Mouse (Mus musculus) 3T3-L1 (cell line): ENCODE results near the gene Tshz3.

Experiments used
- DNase-seq: peaks from one replicate; pipeline ENCODE4 v3.0.0-alpha.2; 2015; ENCODE audit warnings: low read depth, low spot score

The Tshz3 gene

DNA sequence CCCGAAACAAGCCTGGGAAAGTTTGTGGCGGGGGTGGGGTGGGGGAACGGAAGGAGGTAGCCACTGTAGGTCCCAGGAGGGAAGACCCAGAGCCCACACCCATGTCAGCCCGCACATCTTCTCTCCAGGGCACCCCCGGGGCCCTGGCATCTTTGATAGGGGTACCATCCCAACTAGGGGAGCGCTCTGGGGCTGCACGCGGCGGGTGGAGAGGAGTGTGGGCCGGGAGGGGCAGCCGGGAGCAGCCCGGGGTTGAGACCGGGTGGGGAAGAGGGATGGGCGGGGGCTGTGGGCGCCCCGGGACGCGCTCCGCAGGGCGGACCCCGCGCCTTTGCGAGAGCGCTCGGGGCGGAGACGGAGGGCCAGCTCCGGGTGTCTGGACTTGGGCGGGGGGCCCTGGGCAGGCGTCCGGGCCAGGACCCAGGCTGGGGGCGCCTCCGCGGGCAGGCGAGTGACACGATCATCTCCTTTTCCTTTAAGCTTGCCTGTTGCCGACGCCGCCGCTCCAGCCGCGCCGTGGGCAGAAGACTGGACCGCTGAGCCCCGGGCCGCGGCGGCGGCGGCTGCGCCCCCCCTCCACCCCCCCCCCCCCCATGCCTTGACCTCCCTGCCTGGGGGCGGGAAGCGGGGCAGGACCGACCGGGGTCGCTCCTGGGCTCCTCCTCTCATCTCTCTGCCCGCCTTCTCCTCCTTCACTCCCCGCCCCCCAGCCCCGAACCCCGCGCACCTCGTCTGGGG, 631 bp upstream of the Tshz3 start:
- peak; percentile 30 for DNase-seq

DNA sequence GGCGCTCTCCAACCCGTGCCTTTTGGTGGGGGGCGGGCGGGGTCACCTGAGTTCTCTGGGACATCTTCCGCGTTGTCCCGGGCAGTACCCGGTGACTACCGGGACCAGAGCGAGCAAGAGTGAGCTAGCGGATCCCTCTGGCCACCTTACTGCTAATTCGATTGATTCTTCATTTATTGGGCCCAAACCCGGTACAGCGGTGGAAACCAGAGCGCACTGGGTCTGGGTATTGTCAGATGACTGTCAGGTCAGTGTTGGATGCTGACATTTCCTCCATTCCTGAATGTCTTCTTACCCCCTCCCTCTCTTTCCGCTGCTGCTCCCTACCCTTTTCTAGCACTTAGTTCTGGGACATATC, 650 bp downstream of the Tshz3 start:
- DNase-seq = peak; percentile 14

GRCm38 (mm10) chr7:36699001-36699987, 1.4 kb downstream of the Tshz3 start:
- DNase-seq = no peak

GRCm38 (mm10) chr7:36706636-36707035, 8.7 kb downstream of the Tshz3 start:
- no peak for DNase-seq

DNA sequence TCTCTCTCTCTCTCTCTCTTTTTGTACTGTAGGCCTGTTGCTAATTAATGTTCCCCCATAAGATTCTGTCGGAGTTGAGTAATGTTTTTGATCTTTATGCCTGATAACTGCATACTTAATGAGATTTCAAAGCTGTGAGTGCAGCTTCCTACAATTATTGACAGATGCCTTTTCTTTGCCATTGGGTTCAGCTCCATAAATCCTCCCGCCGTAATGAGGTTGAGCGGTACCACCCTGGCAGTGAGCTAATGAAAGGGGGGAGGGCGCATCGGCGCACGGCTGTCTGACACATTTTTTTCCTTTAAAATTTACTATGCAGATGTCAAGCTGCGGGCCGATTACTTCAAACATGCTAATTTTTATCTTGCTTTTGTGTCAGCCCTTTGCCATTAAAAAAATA, 9.3 kb downstream of the Tshz3 start:
- no peak for DNase-seq

DNA sequence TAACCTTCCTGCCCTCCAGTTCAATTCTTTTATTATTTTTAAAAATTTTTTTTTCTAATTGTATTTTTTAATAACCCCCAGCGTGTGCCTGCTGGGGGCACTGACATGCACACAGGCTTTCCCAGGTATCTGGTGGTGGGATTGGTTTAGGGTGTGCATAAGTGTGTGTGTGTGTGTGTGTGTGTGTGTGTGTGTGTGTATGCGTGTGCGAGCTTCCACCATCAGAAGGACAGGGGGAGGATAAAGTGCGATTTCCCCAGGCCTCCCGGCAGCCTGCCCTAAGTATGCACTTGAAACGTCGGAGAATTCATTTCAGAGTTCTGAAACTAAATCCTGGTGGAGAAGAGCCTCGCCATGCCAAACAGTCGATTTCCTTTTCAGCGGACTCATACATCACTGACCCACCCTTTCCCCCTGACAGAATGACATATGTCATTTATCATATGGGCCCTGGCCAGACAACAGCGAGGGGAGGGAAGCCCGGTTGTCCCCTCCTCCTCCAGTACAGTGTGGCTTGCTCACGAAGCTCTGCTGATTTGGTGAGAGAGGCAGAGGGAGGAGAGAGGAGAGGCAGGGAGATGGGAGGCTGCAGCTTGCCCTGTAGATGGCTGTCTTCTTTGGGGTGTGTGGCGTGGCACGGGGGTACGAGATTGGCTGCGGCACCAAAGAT, 9.9 kb downstream of the Tshz3 start:
- DNase-seq = no peak

DNA sequence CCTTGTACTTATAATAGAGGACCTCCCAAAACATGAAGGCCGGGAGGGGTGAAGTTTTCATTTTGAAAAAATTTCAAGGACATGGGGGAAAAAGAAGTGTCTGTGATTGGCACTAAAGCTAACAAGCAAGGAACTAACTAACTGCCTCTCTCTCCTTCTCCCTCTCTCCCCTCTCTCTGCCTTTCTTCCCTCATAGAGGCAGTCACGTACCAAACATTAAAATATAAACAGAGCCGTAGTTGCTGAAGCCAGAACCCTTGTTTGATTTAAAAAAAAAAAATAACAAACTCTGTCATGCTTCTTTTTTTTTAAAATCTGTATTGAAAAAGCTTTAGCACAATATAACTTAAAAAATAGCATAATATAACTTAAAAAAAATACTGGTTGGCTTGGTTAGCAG, 10.9 kb downstream of the Tshz3 start:
- DNase-seq = no peak

GRCm38 (mm10) chr7:36709239-36709638, 11.3 kb downstream of the Tshz3 start:
- DNase-seq = peak; percentile 4

- DNase-seq = no peak
These were observed 12.1 kb downstream of the Tshz3 start for GRCm38 (mm10) chr7:36709974-36710373.

DNA sequence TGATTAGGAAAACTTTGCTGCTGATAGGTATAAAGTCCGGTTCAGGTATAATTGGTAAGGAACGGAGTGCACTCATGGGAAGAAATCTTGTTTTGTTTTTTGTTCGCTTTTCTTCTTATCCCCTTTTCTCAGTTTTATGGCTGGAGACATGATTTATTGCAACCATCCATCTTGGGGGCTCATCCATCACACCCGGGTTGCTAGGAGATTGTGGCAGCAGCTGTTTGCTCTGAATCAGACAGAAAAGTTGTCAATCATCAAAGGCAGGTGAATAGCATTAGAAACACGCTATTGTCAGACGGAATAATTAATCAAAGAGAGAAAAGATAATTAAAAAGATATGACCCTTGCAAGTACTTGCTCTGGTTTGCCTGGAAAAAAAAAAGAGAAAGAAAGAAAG, 12.5 kb downstream of the Tshz3 start:
- DNase-seq = no peak

GRCm38 (mm10) chr7:36711766-36712165, 13.8 kb downstream of the Tshz3 start:
- no peak for DNase-seq

DNA sequence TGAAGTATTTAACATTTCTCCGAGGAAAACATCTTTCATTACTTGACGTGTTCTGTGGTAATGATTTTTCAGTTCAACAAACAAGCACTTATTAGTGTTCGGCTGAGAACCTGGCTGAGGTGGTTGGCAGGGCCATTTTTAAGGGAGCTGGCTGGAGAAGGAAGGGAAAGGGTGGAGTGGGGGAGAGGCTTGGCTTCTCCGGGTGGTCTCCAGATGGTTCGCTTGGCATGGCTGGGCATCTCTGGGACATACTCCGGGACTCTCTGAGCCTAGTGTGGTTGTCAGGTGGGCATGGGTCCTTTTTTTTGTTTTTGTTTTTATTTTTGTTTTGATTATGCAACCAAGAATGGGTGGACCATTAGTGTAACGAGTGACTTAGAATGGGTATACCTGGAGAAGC, 16.4 kb downstream of the Tshz3 start:
- DNase-seq = no peak

DNA sequence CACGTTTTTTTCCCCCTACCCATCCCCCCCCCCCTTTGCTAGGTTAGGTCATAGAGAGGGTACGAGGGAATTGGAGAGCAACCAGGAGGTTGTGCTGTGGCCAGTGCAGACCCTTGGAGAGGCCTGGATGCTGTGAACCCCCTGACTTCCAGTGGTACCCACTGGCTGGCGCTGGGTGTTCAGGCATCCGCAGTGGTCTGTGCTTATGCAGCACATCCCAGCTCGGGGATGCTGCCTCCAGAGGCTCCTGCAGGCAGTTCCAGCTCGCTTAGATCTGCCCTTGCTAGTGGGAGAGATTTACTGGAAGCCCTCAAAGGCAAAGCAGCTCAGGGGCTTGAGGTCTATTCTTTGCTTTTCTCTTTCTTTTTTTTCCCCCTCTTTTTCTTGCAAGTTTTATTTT, 19.3 kb downstream of the Tshz3 start:
- DNase-seq = peak; percentile 1

- no peak for DNase-seq
These were observed 22.9 kb downstream of the Tshz3 start for GRCm38 (mm10) chr7:36720830-36721229.

GRCm38 (mm10) chr7:36736303-36737050, 38.6 kb downstream of the Tshz3 start:
- DNase-seq = no peak

- no peak for DNase-seq
These were observed 53.6 kb downstream of the Tshz3 start for GRCm38 (mm10) chr7:36751480-36751879.

- DNase-seq = no peak
These were observed 69.7 kb downstream of the Tshz3 start for GRCm38 (mm10) chr7:36767501-36768092.

DNA sequence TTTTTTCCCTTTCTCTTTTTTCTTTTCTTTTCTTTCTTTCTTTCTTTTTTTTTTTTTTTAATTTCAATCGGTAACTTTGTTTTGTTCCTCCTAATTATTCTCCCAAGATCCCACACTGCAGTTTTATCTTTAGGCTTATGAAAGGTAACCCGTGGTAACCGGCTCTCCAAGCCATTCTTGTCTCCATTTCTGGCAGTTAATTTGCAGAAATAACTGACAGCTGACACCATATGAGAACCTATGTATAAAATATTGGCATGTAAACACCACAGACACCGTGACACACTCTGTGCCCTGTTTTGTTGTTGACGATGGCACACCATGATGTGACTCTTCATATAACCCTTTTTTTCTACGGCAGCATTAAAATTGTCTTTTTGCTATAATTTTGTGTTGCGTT, 75.2 kb downstream of the Tshz3 start:
- DNase-seq = no peak

DNA sequence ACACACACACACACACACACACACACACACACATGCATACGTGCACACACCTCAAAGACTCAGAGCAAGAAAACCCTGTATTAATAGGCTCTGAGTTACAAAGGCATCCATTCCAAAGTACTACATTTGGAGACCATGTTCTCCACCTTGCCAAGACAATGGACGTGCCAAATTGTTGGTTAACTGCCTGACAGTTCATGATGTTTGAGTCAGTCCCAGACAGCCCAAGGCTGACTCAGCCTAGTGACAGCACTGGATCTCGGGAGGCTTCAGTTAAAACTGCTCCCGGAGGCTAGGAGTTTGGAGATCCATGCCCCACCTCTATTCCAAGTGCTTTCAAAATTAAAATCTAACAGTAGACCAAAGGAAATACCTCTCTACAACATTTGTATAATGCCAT, 79.0 kb downstream of the Tshz3 start:
- peak; percentile 54 for DNase-seq

GRCm38 (mm10) chr7:36778456-36778855, 80.5 kb downstream of the Tshz3 start:
- no peak for DNase-seq

- no peak for DNase-seq
These were observed 86.4 kb downstream of the Tshz3 start for GRCm38 (mm10) chr7:36784243-36784773.
